Mouse (Mus musculus): Measurements from ENCODE around the gene Gm9833.

GRCm38 (mm10) chr3:10126952-10127351 is 39.0 kb downstream of the Gm9833 start:
- TF ChIP-seq CTCF (IDR thresholded peaks at IDR 0.05; ENCODE audit: low read depth) (no peak), EP300 (IDR thresholded peaks at IDR 0.05; ENCODE audit: low read depth) (no peak)

Data from liver, embryonic 14.5 days (tissue).